Comparison of ENCODE assay signal across 12 mouse cellular contexts in genomic region chr2:102447831-102448230, GRCm38 (mm10). TPM values are rescaled to one million over a fixed set of nuclear protein-coding genes. Genes with fewer than 3 reads are reported as not detected.
A peak's percentile ranks its signal among the peaks of the same experiment; 100 is the strongest.
DNase-seq lines count a peak whose midpoint lies in the region; ATAC-seq and TF ChIP-seq lines count a peak whose summit lies in the region.
"Had no signal": no experiment of that assay in that cellular context is flagged by ENCODE, and none has a peak within 500 bp of the region (broad histone marks: within the 10 kb centered on the region; RNA-seq: fewer than 3 reads in every experiment).

No protein-coding gene starts in this region.

- no peak overlapping the region; the same call in 1 of the 2 replicates for H3K4me2 ChIP-seq in kidney, embryonic 16.5 days (replicated peaks; ENCODE audit: low read depth, low read length)
- 0 out of 2 replicates have a peak overlapping the region, but pooled peaks have one; percentile 6 for H3K4me2 ChIP-seq in embryonic facial prominence, embryonic 15.5 days (replicated peaks)
- peak overlapping the region; percentile 83; the same call in 1 of the 2 replicates for H3K4me2 ChIP-seq in midbrain, embryonic 12.5 days (replicated peaks)
- H3K4me2 ChIP-seq in lung, postnatal 0 days (replicated peaks; ENCODE audit: low read depth, low read length), result no peak overlapping the region
- H3K4me2 ChIP-seq: heart, embryonic 15.5 days had no signal

- 67% methylated on average over 7 of the region's 7 CpGs for WGBS in kidney, embryonic 16.5 days
- 50% methylated on average over 7 of the region's 7 CpGs for WGBS in embryonic facial prominence, embryonic 15.5 days
- WGBS in midbrain, embryonic 12.5 days, result 90% methylated on average over 7 of the region's 7 CpGs
- WGBS in lung, postnatal 0 days, result 83% methylated on average over 7 of the region's 7 CpGs

- no peaks in the 10 kb centered on the region for H3K36me3 ChIP-seq in kidney, embryonic 16.5 days (ENCODE audit: insufficient read depth, low read length)
- H3K36me3 ChIP-seq in embryonic facial prominence, embryonic 15.5 days, result no peaks in the 10 kb centered on the region
- peaks cover 13% of the 10 kb centered on the region; the same call in 1 of the 2 replicates for H3K36me3 ChIP-seq in midbrain, embryonic 12.5 days
- H3K36me3 ChIP-seq in lung, postnatal 0 days (ENCODE audit: insufficient read depth, low read length), result no peaks in the 10 kb centered on the region
- H3K36me3 ChIP-seq: heart, embryonic 15.5 days had no signal

- H3K9me3 ChIP-seq in kidney, embryonic 16.5 days (ENCODE audit: low read length), result no peaks in the 10 kb centered on the region
- H3K9me3 ChIP-seq in embryonic facial prominence, embryonic 15.5 days (replicated peaks), result no peaks in the 10 kb centered on the region
- H3K9me3 ChIP-seq in midbrain, embryonic 12.5 days, result peaks cover 3% of the 10 kb centered on the region; the same call in 1 of the 2 replicates
- H3K9me3 ChIP-seq in lung, postnatal 0 days (ENCODE audit: low read length), result no peaks in the 10 kb centered on the region
- H3K9me3 ChIP-seq: heart, embryonic 15.5 days had no signal

- H3K27ac ChIP-seq in kidney, embryonic 16.5 days (ENCODE audit: low read length), result no peak overlapping the region
- 0 out of 2 replicates have a peak overlapping the region, but pooled peaks have one; percentile 22 for H3K27ac ChIP-seq in embryonic facial prominence, embryonic 15.5 days (replicated peaks)
- H3K27ac ChIP-seq in midbrain, embryonic 12.5 days (replicated peaks), result no peak overlapping the region
- no peak overlapping the region for H3K27ac ChIP-seq in lung, postnatal 0 days (ENCODE audit: low read length)
- H3K27ac ChIP-seq: heart, embryonic 15.5 days had no signal

- TF ChIP-seq CTCF in lung, postnatal 0 days (IDR thresholded peaks at IDR 0.05), result no peak

- DNase-seq in kidney, adult 11 months, result peak; percentile 16
- DNase-seq in Muller cell, postnatal 12 days (ENCODE audit: inconsistent ontology term), result peak; percentile 70
- no peak for DNase-seq in yolk sac, embryonic 10.5 days (ENCODE audit: low spot score)
- no peak for DNase-seq in lung, postnatal 0 days (ENCODE audit: low spot score)
- DNase-seq in ovary, postnatal 14 days (ENCODE audit: low spot score), result no peak
- DNase-seq: cerebellum, adult 11-12 months; layer of hippocampus, adult 9-11 months; left cerebral cortex, postnatal 4 days had no signal

- H3K4me1 ChIP-seq in kidney, embryonic 16.5 days (ENCODE audit: insufficient read depth, low read length), result peaks cover 36% of the 10 kb centered on the region
- H3K4me1 ChIP-seq in embryonic facial prominence, embryonic 15.5 days, result peaks cover 40% of the 10 kb centered on the region
- H3K4me1 ChIP-seq in midbrain, embryonic 12.5 days, result peaks cover 28% of the 10 kb centered on the region
- peaks cover 9% of the 10 kb centered on the region for H3K4me1 ChIP-seq in lung, postnatal 0 days (ENCODE audit: insufficient read depth, low read depth, low read length)

- H3K9ac ChIP-seq in kidney, embryonic 16.5 days (replicated peaks; ENCODE audit: low read length), result no peak overlapping the region
- H3K9ac ChIP-seq in embryonic facial prominence, embryonic 15.5 days, result no peak overlapping the region
- H3K9ac ChIP-seq in midbrain, embryonic 12.5 days (replicated peaks), result no peak overlapping the region
- no peak overlapping the region for H3K9ac ChIP-seq in lung, postnatal 0 days (replicated peaks; ENCODE audit: low read depth)
- H3K9ac ChIP-seq: heart, embryonic 15.5 days had no signal

- no peak for TF ChIP-seq EP300 in lung, postnatal 0 days (IDR thresholded peaks at IDR 0.05)

- H3K4me3 ChIP-seq in kidney, embryonic 16.5 days (ENCODE audit: low read length), result no peak overlapping the region
- H3K4me3 ChIP-seq in embryonic facial prominence, embryonic 15.5 days (replicated peaks), result no peak overlapping the region
- no peak overlapping the region for H3K4me3 ChIP-seq in midbrain, embryonic 12.5 days
- no peak overlapping the region for H3K4me3 ChIP-seq in lung, postnatal 0 days (ENCODE audit: low read depth, low read length)
- H3K4me3 ChIP-seq: heart, embryonic 15.5 days had no signal

- no peak for ATAC-seq in kidney, embryonic 16.5 days (ENCODE audit: low FRiP score, low TSS enrichment)
- ATAC-seq in embryonic facial prominence, embryonic 15.5 days (ENCODE audit: insufficient number of reproducible peaks, low FRiP score, low TSS enrichment, low read depth), result no peak
- no peak for ATAC-seq in midbrain, embryonic 12.5 days (ENCODE audit: low FRiP score, low read depth)
- ATAC-seq in lung, postnatal 0 days, result no peak

- no peaks in the 10 kb centered on the region for H3K27me3 ChIP-seq in kidney, embryonic 16.5 days (ENCODE audit: insufficient read depth, low read length)
- no peaks in the 10 kb centered on the region for H3K27me3 ChIP-seq in embryonic facial prominence, embryonic 15.5 days
- no peaks in the 10 kb centered on the region for H3K27me3 ChIP-seq in midbrain, embryonic 12.5 days
- H3K27me3 ChIP-seq in lung, postnatal 0 days (replicated peaks; ENCODE audit: insufficient read depth, low read length), result peaks cover 3% of the 10 kb centered on the region; the same call in 1 of the 2 replicates

RNA-seq across cellular contexts. Expression of gene Fjx1, which starts 4.5 kb away (rescaled TPM):
- polyA plus RNA-seq in kidney, embryonic 16.5 days (2015; fragmentation: Nextera tagmentation; extraction: Ambion mirVana), result 7.6 and 7.8 TPM in 2 replicates
- polyA plus RNA-seq in embryonic facial prominence, embryonic 15.5 days (2015; fragmentation: Nextera tagmentation; extraction: Ambion mirVana), result 15.9 and 16.4 TPM in 2 replicates
- polyA plus RNA-seq in midbrain, embryonic 12.5 days (2016; fragmentation: Nextera tagmentation; extraction: Ambion mirVana), result 48.4 and 52.6 TPM in 2 replicates
- polyA plus RNA-seq in lung, postnatal 0 days (2015; fragmentation: Nextera tagmentation; extraction: Ambion mirVana), result 7.3 and 7.8 TPM in 2 replicates

RNA-seq across cellular contexts. Expression of gene Trim44, which starts 40.2 kb away (rescaled TPM):
- polyA plus RNA-seq in kidney, embryonic 16.5 days (2015; fragmentation: Nextera tagmentation; extraction: Ambion mirVana), result 22.6 and 23.4 TPM in 2 replicates
- 31.6 TPM in 2 replicates for polyA plus RNA-seq in embryonic facial prominence, embryonic 15.5 days (2015; fragmentation: Nextera tagmentation; extraction: Ambion mirVana)
- polyA plus RNA-seq in midbrain, embryonic 12.5 days (2016; fragmentation: Nextera tagmentation; extraction: Ambion mirVana), result 59.0 and 78.8 TPM in 2 replicates
- polyA plus RNA-seq in lung, postnatal 0 days (2015; fragmentation: Nextera tagmentation; extraction: Ambion mirVana), result 12.7 and 17.3 TPM in 2 replicates

Comparison
In these comparisons a context has a peak if more than half of its experiments do, and no peak if none do; other contexts are left out.
1. DNase-seq: peak in kidney, adult 11 months (single experiment) and Muller cell, postnatal 12 days (single experiment); none in yolk sac, embryonic 10.5 days (single experiment), lung, postnatal 0 days (single experiment) and ovary, postnatal 14 days (single experiment).
2. H3K4me2 ChIP-seq: peak in embryonic facial prominence, embryonic 15.5 days (single experiment) and midbrain, embryonic 12.5 days (single experiment); none in kidney, embryonic 16.5 days (single experiment) and lung, postnatal 0 days (single experiment).